Mouse (Mus musculus) heart, embryonic 10.5 days (tissue): Measurements from ENCODE around the gene Lect2. TPM values are rescaled to one million over a fixed set of nuclear protein-coding genes. Genes with fewer than 3 reads are reported as not detected.

Source experiments
- DNase-seq: peaks from one replicate; pipeline ENCODE4 v3.0.0-alpha.2; 2017; ENCODE audit warnings: low spot score
- H3K27ac ChIP-seq: fragments of 300-500 bp; sonication (generic); 2 replicates; pipeline ENCODE4 v1.5.1; 2016; ENCODE audit warnings: mild to moderate bottlenecking
- H3K27me3 ChIP-seq: fragments of 300-500 bp; sonication (generic); 2 replicates; pipeline ENCODE4 v1.6.1; 2016; ENCODE audit warnings: mild to moderate bottlenecking; ENCODE audit not compliant: poor library complexity, insufficient read depth, severe bottlenecking
- H3K36me3 ChIP-seq: fragments of 300-500 bp; sonication (generic); 2 replicates; pipeline ENCODE4 v1.6.1; 2016; ENCODE audit warnings: mild to moderate bottlenecking, moderate library complexity
- H3K4me1 ChIP-seq: fragments of 300-500 bp; sonication (generic); 2 replicates; pipeline ENCODE4 v1.6.1; 2016; ENCODE audit warnings: mild to moderate bottlenecking
- H3K4me3 ChIP-seq: fragments of 300-500 bp; sonication (generic); 2 replicates; pipeline ENCODE4 v1.5.1; 2016; ENCODE audit warnings: mild to moderate bottlenecking, moderate library complexity
- H3K9me3 ChIP-seq: fragments of 300-500 bp; sonication (generic); 2 replicates; pipeline ENCODE4 v1.6.1; 2016; ENCODE audit warnings: mild to moderate bottlenecking, moderate library complexity
- WGBS: fragments of 180-500 bp; shearing (Covaris S2); methylation state at CpG from one replicate; pipeline ENCODE4 v1.1.7; 2016; 5-methylcytosine and 5-hydroxymethylcytosine counted together
- polyA plus RNA-seq: library from polyadenylated mRNA; unstranded; fragments of >200 nt; fragmentation: Nextera tagmentation; extraction: Ambion mirVana; gene quantifications from 2 replicates; pipeline ENCODE4 v1.2.1, GENCODE M21; 2016

Lect2 gene
- polyA plus RNA-seq, 1 experiment from 2014 or later, result 8.8 TPM

DNA sequence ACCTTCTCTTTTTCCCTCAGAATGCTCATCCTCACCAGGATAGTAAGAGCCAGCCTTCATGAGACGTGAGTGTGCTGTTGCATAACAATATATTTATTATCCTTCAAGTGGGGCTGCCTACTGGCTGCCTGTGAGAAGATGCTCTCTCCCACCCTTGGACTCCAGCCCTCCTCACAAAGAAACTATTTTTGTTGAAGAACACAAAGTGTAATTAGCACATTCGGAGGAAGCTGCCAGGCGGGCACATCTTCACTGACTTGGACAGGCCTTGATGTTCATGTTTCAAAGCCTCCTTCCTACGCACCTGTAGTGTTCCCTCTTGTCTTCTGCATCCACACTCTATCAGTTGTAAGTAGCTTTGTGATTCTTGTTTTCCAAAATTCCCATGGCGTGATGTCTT lies 32.1 kb upstream of the Lect2 start:
- no peaks in the 10 kb centered on the region for H3K36me3 ChIP-seq
- H3K4me3 ChIP-seq, result no peak overlapping the region
- peak overlapping the region; percentile 83; the same call in 1 of the 2 replicates for H3K27ac ChIP-seq
- no peak for DNase-seq
- 84% methylated on average over 5 of the region's 5 CpGs for WGBS
- no peaks in the 10 kb centered on the region for H3K9me3 ChIP-seq
- H3K4me1 ChIP-seq, result peaks cover 36% of the 10 kb centered on the region
- no peaks in the 10 kb centered on the region for H3K27me3 ChIP-seq

DNA sequence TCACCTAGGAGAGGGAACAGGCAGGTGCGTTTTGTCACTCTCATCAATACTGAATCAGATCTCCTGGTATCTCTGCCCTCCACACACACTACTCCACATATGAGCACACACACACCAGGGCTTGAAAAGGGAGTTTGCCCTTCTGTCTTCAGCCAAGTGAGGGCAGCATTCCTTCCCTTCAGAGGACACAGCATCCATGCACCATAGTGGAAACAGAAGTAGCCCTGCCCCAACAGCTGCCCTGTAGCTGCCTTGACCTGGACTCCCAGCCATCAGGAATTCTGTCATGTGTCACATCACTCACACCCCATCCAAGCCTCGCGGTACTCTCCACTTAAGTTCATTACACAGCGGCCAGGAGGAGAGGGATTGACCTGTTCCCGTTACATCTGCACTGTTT lies 29.8 kb upstream of the Lect2 start:
- no peak overlapping the region for H3K4me3 ChIP-seq
- no peaks in the 10 kb centered on the region for H3K36me3 ChIP-seq
- 42% methylated on average over 5 of the region's 5 CpGs for WGBS
- H3K27me3 ChIP-seq, result no peaks in the 10 kb centered on the region
- H3K4me1 ChIP-seq, result peaks cover 34% of the 10 kb centered on the region
- DNase-seq, result peak; percentile 85
- peak overlapping the region; percentile 11; the same call in 1 of the 2 replicates for H3K27ac ChIP-seq
- no peaks in the 10 kb centered on the region for H3K9me3 ChIP-seq

DNA sequence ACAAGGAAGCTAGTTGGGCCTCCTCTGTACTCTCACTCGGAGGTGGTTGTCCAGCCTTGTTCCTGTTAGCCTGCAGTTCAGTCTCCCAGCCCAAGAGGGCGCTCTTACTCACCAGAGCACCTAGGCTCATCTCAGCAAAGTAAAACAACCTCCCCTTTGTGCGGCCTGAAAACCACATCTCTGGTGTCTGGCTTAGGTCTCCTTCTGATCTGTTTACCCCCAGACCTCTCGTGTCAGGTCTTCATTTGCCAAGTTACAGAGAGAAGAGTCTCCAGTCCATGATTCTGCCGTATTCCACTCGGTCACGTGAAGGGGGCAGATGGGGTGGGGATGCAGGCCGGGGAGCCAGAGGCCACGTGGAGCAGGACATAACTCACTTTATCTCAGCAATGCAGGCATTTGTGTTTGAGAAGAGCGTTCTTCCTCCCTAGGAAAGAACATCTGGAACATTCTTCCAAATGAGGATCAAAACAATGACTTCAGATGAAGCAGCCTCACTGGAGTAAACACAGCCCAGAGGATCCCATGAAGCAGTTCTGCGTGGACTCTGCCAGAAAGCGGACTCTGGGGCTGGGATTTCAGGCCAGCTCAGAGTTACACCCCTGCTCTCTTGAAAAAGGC lies 27.5 kb upstream of the Lect2 start:
- Histone ChIP-seq H3K4me3 (no peak overlapping the region), H3K4me1 (peaks cover 18% of the 10 kb centered on the region), H3K9me3 (no peaks in the 10 kb centered on the region), H3K27me3 (no peaks in the 10 kb centered on the region), H3K36me3 (no peaks in the 10 kb centered on the region), H3K27ac (peak overlapping the region; percentile 76)
- DNase-seq, result peak; percentile 80
- whole genome bisulfite sequencing, result 49% methylated on average over 12 of the region's 12 CpGs

- Histone ChIP-seq H3K9me3 (no peaks in the 10 kb centered on the region), H3K27ac (no peak overlapping the region), H3K27me3 (no peaks in the 10 kb centered on the region), H3K4me1 (peaks cover 18% of the 10 kb centered on the region), H3K4me3 (no peak overlapping the region), H3K36me3 (no peaks in the 10 kb centered on the region)
- WGBS, result 73% methylated on average over 4 of the region's 4 CpGs
- no peak for DNase-seq
These were observed 26.8 kb upstream of the Lect2 start for GRCm38 (mm10) chr13:56575074-56575473.

- no peaks in the 10 kb centered on the region for H3K27me3 ChIP-seq
- 0 out of 2 replicates have a peak, but pooled peaks cover 6% of the 10 kb centered on the region for H3K4me1 ChIP-seq
- H3K27ac ChIP-seq, result no peak overlapping the region
- no peaks in the 10 kb centered on the region for H3K36me3 ChIP-seq
- no peak overlapping the region for H3K4me3 ChIP-seq
- no peak for DNase-seq
- 90% methylated on average over 8 of the region's 8 CpGs for WGBS
- no peaks in the 10 kb centered on the region for H3K9me3 ChIP-seq
These were observed 23.3 kb upstream of the Lect2 start for GRCm38 (mm10) chr13:56571645-56572044.

- Histone ChIP-seq H3K4me1 (peaks cover 5% of the 10 kb centered on the region; the same call in 1 of the 2 replicates), H3K9me3 (no peaks in the 10 kb centered on the region), H3K36me3 (no peaks in the 10 kb centered on the region), H3K27me3 (no peaks in the 10 kb centered on the region), H3K4me3 (no peak overlapping the region), H3K27ac (no peak overlapping the region)
- WGBS, result 74% methylated on average over 10 of the region's 10 CpGs
- no peak for DNase-seq
These were observed 18.0 kb upstream of the Lect2 start for GRCm38 (mm10) chr13:56566336-56566735.

GRCm38 (mm10) chr13:56563075-56563474 lies 14.8 kb upstream of the Lect2 start:
- Histone ChIP-seq H3K36me3 (no peaks in the 10 kb centered on the region), H3K9me3 (no peaks in the 10 kb centered on the region), H3K27ac (no peak overlapping the region), H3K4me3 (no peak overlapping the region), H3K27me3 (no peaks in the 10 kb centered on the region), H3K4me1 (peaks cover 13% of the 10 kb centered on the region)
- WGBS, result 36% methylated on average over 6 of the region's 6 CpGs
- DNase-seq, result no peak

DNA sequence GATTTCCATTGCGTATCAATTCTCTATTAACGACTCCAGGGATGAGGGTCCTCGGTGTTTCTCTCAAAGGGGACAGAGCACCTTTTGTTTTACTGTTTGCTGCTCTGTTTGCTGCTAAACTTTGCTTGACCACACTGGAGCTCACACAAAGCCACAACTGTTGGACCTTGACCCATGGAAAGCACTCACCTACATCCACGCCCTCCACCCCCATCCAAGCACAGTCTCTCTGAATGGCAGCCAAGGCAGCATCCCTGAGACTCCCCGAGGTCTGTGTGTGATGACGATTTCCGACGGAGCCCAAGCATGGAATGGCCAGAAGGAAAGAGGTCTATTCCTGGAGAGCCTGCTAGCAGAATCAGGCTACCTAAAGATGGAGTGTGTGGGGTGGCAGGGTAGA lies 12.8 kb upstream of the Lect2 start:
- WGBS, result 80% methylated on average over 8 of the region's 8 CpGs
- H3K4me3 ChIP-seq, result no peak overlapping the region
- no peak overlapping the region for H3K27ac ChIP-seq
- no peaks in the 10 kb centered on the region for H3K27me3 ChIP-seq
- H3K4me1 ChIP-seq, result peaks cover 9% of the 10 kb centered on the region
- no peaks in the 10 kb centered on the region for H3K9me3 ChIP-seq
- H3K36me3 ChIP-seq, result no peaks in the 10 kb centered on the region
- no peak for DNase-seq

DNA sequence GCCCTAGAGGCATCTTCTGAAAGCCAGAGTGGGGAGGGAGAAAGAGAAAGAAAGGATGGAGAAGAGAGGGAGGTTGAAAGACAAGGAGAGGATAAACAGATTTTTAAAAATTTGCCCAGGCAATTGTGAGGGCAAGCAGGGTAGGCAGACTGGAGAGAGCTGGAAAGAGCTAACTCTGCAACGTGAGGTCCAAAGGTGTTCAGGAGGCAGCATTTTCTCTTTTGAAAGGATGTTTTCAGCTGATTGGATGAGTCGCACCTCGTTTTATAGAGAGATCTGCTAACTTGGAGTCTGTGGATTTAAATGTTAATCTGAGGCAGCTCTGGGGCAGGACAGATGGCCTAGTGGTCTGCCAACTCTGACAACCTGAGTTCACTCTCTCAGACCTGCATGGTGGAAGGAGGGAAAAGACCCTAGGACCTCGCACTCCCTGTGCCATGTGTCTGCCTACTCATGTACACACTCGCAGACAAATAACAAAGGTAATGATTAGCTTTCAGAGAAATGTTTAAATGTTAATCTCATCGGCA lies 11.6 kb upstream of the Lect2 start:
- Histone ChIP-seq H3K36me3 (no peaks in the 10 kb centered on the region), H3K4me1 (peaks cover 8% of the 10 kb centered on the region), H3K4me3 (no peak overlapping the region), H3K27me3 (no peaks in the 10 kb centered on the region), H3K9me3 (no peaks in the 10 kb centered on the region), H3K27ac (no peak overlapping the region)
- WGBS, result 84% methylated on average over 6 of the region's 6 CpGs
- DNase-seq, result no peak

- 23% methylated on average over 3 of the region's 3 CpGs for WGBS
- no peak overlapping the region for H3K27ac ChIP-seq
- no peak overlapping the region for H3K4me3 ChIP-seq
- H3K9me3 ChIP-seq, result no peaks in the 10 kb centered on the region
- peaks cover 8% of the 10 kb centered on the region for H3K4me1 ChIP-seq
- DNase-seq, result no peak
- no peaks in the 10 kb centered on the region for H3K27me3 ChIP-seq
- no peaks in the 10 kb centered on the region for H3K36me3 ChIP-seq
These were observed 10.5 kb upstream of the Lect2 start for GRCm38 (mm10) chr13:56558811-56559210.

DNA sequence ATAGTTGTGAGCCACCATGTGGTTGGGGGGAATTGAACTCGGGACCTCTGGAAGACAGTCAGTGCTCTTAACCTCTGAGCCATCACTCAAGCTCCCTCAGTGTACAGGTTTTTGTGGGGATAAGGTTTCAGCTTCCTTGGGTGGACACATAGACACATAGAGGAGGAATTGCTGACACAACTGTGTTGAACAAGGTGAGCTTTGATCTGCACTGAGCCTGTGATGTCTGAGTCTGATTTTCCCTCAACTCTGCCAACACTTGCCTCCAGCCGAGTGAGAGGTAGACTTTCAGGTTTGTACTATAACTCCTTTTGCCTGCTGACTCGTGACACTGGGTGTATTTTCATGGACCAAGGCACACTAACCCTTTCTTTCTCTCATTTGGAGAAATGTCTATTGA lies 8.4 kb upstream of the Lect2 start:
- no peak overlapping the region for H3K27ac ChIP-seq
- no peaks in the 10 kb centered on the region for H3K27me3 ChIP-seq
- peaks cover 16% of the 10 kb centered on the region for H3K4me1 ChIP-seq
- no peak overlapping the region for H3K4me3 ChIP-seq
- DNase-seq, result no peak
- 73% methylated on average over 3 of the region's 3 CpGs for WGBS
- H3K36me3 ChIP-seq, result no peaks in the 10 kb centered on the region
- H3K9me3 ChIP-seq, result no peaks in the 10 kb centered on the region

- no peaks in the 10 kb centered on the region for H3K36me3 ChIP-seq
- WGBS, result 13% methylated on average over 1 of the region's 1 CpGs
- H3K9me3 ChIP-seq, result no peaks in the 10 kb centered on the region
- no peaks in the 10 kb centered on the region for H3K27me3 ChIP-seq
- DNase-seq, result no peak
- no peak overlapping the region for H3K4me3 ChIP-seq
- peaks cover 19% of the 10 kb centered on the region for H3K4me1 ChIP-seq
- no peak overlapping the region for H3K27ac ChIP-seq
These were observed 7.7 kb upstream of the Lect2 start for GRCm38 (mm10) chr13:56555957-56556356.

DNA sequence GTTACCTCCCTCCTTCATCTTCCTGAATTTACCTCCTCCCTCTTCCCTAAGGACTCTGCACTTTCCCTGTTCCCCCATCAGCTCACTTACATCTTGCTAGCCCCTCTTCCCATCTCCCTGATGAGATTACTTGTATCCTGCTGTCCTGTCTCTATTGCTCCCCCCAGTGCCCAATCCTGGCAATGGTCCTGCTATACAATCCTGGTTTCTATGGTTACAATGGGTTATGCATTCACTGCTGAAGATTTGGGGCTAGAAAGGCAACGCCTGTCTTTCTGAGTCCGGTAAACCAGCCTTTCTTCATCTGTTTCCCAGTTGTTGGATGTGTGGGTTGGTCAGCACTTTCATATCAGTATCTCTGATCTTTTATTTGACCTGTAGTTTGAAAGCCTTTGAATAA lies 6.1 kb upstream of the Lect2 start:
- WGBS, result 28% methylated on average over 2 of the region's 2 CpGs
- H3K4me1 ChIP-seq, result peaks cover 29% of the 10 kb centered on the region
- H3K27me3 ChIP-seq, result no peaks in the 10 kb centered on the region
- no peak overlapping the region for H3K4me3 ChIP-seq
- no peaks in the 10 kb centered on the region for H3K9me3 ChIP-seq
- no peak for DNase-seq
- no peak overlapping the region for H3K27ac ChIP-seq
- no peaks in the 10 kb centered on the region for H3K36me3 ChIP-seq

GRCm38 (mm10) chr13:56553923-56554322 lies 5.6 kb upstream of the Lect2 start:
- no peaks in the 10 kb centered on the region for H3K36me3 ChIP-seq
- peaks cover 28% of the 10 kb centered on the region for H3K4me1 ChIP-seq
- WGBS, result 55% methylated on average over 2 of the region's 2 CpGs
- H3K4me3 ChIP-seq, result no peak overlapping the region
- no peaks in the 10 kb centered on the region for H3K27me3 ChIP-seq
- H3K27ac ChIP-seq, result no peak overlapping the region
- no peaks in the 10 kb centered on the region for H3K9me3 ChIP-seq
- peak; percentile 48 for DNase-seq
